Mouse (Mus musculus) splenic B cell, adult 2 months (primary cell): ENCODE measurements around the gene Sdr39u1.

Experiments used
- DNase-seq: peaks from one replicate; pipeline ENCODE4 v3.0.0-alpha.2; 2011; ENCODE audit warnings: low read depth, low spot score
- H3K27me3 ChIP-seq: 2 replicates; pipeline ENCODE4 v1.6.1; 2012; ENCODE audit warnings: mild to moderate bottlenecking, low read length, moderate library complexity, mixed read lengths; ENCODE audit not compliant: control insufficient read depth, poor library complexity, insufficient read depth, severe bottlenecking
- H3K36me3 ChIP-seq: 2 replicates; pipeline ENCODE4 v1.6.1; 2012; ENCODE audit warnings: mild to moderate bottlenecking, low read length, moderate library complexity, mixed read lengths; ENCODE audit not compliant: control insufficient read depth, poor library complexity, insufficient read depth, severe bottlenecking

Sdr39u1 gene

GRCm38 (mm10) chr14:55854406-55855100, 45.5 kb downstream of the Sdr39u1 start:
- Histone ChIP-seq H3K27me3 (no peaks in the 10 kb centered on the region; the same call in 1 of the 2 replicates), H3K36me3 (no peaks in the 10 kb centered on the region)
- DNase-seq: no peak

- no peaks in the 10 kb centered on the region; the same call in 1 of the 2 replicates for H3K27me3 ChIP-seq
- H3K36me3 ChIP-seq: no peaks in the 10 kb centered on the region
- DNase-seq: no peak
Measured at GRCm38 (mm10) chr14:55853621-55854285, 46.3 kb downstream of the Sdr39u1 start, which contains the start of gene Nynrin. TSS of gene Nynrin (plus strand) at chr14:55854010.

GRCm38 (mm10) chr14:55852646-55853551, 47.2 kb downstream of the Sdr39u1 start:
- DNase-seq: no peak
- Histone ChIP-seq H3K36me3 (no peaks in the 10 kb centered on the region), H3K27me3 (no peaks in the 10 kb centered on the region; the same call in 1 of the 2 replicates)

DNA sequence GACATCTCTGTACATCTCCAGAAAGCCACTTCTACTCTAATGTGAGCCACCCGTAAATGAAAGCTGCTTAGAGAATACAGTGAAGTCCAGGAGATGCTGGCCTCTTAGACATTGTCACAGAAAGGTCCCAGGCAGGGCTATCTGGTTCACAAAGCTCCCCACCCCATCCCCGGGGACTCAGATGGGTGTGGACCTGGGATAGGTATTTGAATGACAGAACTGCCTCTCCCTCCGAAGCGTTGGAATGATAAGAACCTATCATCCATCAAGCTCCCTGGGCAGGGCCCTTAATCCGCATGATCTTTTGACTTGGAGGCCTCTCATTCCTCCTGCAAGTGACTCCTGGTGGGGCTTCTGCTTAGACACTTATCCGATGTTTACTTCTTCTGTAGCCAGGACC, 49.2 kb downstream of the Sdr39u1 start:
- Histone ChIP-seq H3K27me3 (no peaks in the 10 kb centered on the region; the same call in 1 of the 2 replicates), H3K36me3 (no peaks in the 10 kb centered on the region)
- DNase-seq: no peak
